Mouse (Mus musculus): ENCODE measurements around the gene Arap1. TPM values are rescaled to one million over a fixed set of nuclear protein-coding genes. Genes with fewer than 3 reads are reported as not detected.

The Arap1 gene
- polyA plus RNA-seq, 1 experiment from 2014 or later = 65.8 TPM

DNA sequence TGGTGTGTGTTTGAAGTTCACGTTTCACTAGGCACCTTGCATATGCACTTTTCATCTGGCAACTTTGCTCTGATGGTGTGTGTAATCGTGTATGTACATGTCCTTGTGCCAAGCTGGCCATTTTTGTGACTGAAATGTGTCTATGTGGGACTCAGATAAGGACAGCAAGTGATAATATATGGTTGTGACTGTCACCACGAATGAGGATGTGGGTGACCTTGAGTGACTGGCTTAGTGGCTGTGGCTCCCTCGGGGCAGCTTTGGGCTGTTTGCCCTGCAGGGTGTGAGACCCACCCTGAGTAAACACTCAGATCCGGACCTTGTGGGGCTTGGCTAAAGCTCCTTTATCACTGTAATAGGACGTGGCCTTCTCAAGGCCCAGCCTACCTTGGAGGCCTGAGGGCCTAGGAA, 31.3 kb upstream of the Arap1 start:
- Histone ChIP-seq H3K27me3 (ENCODE audit: insufficient read depth, low read length) (no peaks in the 10 kb centered on the region), H3K27ac (no peak overlapping the region), H3K9me3 (replicated peaks; ENCODE audit: low read length) (no peaks in the 10 kb centered on the region), H3K36me3 (ENCODE audit: insufficient read depth, low read length) (no peaks in the 10 kb centered on the region), H3K9ac (ENCODE audit: low read depth, low read length) (no peak overlapping the region), H3K4me2 (ENCODE audit: low read length) (no peak overlapping the region), H3K4me3 (replicated peaks; ENCODE audit: low read depth, low read length) (no peak overlapping the region), H3K4me1 (replicated peaks; ENCODE audit: insufficient read depth, low read length) (peaks cover 17% of the 10 kb centered on the region; the same call in 1 of the 2 replicates)
- 54% methylated on average over 6 of the region's 6 CpGs for WGBS
- DNase-seq (ENCODE audit: low spot score) (no peak), ATAC-seq (replicated peaks; ENCODE audit: low FRiP score, low read depth) (no peak)
- no peak for TF ChIP-seq CTCF (IDR thresholded peaks at IDR 0.05; ENCODE audit: low read depth)

DNA sequence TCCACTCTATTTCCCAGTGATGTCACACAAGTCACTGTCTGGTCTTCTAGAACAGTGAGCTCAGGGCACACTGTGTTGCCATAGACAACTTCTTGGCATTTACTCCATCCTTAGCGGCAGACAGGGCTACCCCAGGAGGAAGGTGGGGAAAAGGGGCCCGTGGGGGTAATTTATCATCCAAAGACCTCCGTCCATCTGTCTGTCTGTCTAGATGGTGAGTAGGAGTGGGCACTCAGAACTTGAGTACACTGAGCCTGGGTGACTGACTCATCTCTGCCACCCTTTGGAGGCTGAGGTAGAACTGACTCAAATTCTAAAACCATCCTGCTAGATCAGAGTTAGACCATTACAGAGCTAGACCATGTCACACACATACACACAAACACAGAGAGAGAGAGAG, 30.9 kb upstream of the Arap1 start, which contains the start of gene Stard10:
Gene Stard10, plus strand, starts transcription at position 73 of the 400 bp plus-strand sequence.
- Histone ChIP-seq H3K9me3 (replicated peaks; ENCODE audit: low read length) (no peaks in the 10 kb centered on the region), H3K4me1 (replicated peaks; ENCODE audit: insufficient read depth, low read length) (peaks cover 21% of the 10 kb centered on the region; the same call in 1 of the 2 replicates), H3K27me3 (ENCODE audit: insufficient read depth, low read length) (no peaks in the 10 kb centered on the region), H3K27ac (no peak within 1 kb of the TSS), H3K4me2 (ENCODE audit: low read length) (no peak within 1 kb of the TSS), H3K4me3 (replicated peaks; ENCODE audit: low read depth, low read length) (no peak within 1 kb of the TSS), H3K36me3 (ENCODE audit: insufficient read depth, low read length) (no peaks in the 10 kb centered on the region), H3K9ac (ENCODE audit: low read depth, low read length) (no peak within 1 kb of the TSS)
- WGBS = 77% methylated on average over 3 of the region's 3 CpGs
- TF ChIP-seq CTCF (IDR thresholded peaks at IDR 0.05; ENCODE audit: low read depth) = no peak
- no peak for DNase-seq (ENCODE audit: low spot score)
- no peak for ATAC-seq (replicated peaks; ENCODE audit: low FRiP score, low read depth)

DNA sequence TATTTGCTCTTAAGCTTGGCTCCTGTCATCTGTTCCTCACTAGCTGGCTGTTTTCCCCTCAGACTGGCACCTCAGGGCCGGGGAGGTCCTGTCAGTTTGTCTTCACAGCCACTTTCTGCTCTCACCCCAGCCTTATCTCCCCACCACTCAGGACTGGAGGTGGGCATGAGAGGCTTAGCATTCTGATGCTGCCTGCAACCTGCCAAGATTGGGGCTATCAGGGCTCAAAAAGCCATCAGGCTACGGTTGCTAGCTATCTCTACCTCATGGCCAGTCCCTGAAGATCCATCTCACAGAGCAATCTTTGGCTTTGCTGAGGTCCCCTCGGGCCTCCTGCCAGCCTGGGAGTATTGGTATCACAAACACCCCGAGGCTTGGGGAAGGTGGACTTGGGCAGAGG, 29.0 kb upstream of the Arap1 start:
- Histone ChIP-seq H3K4me1 (replicated peaks; ENCODE audit: insufficient read depth, low read length) (peaks cover 31% of the 10 kb centered on the region), H3K27me3 (ENCODE audit: insufficient read depth, low read length) (no peaks in the 10 kb centered on the region), H3K27ac (no peak overlapping the region), H3K4me3 (replicated peaks; ENCODE audit: low read depth, low read length) (no peak overlapping the region), H3K36me3 (ENCODE audit: insufficient read depth, low read length) (no peaks in the 10 kb centered on the region), H3K4me2 (ENCODE audit: low read length) (no peak overlapping the region), H3K9me3 (replicated peaks; ENCODE audit: low read length) (no peaks in the 10 kb centered on the region), H3K9ac (ENCODE audit: low read depth, low read length) (no peak overlapping the region)
- TF ChIP-seq CTCF (IDR thresholded peaks at IDR 0.05; ENCODE audit: low read depth) = no peak
- DNase-seq (ENCODE audit: low spot score) = no peak
- 69% methylated on average over 4 of the region's 4 CpGs for WGBS
- no peak for ATAC-seq (replicated peaks; ENCODE audit: low FRiP score, low read depth)

DNA sequence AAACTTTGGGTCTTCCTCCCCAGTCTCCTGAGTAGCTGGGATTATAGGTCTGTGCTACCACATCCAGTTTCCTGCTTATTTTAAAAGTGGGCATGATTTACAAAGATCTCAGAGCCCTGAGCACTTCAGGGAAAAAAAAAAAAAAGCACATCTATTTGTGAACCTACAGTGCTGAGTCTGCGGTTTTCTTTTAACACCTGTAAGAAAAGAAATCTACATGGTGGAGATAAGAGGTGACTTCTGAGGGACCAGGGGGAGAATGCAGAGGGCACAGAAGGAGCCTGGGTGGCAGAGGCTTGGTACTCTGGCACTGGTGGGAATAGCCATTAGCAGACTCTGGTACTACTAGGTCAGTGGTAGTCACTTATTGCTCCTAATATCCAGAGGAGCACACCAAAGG, 28.1 kb upstream of the Arap1 start:
- 88% methylated on average over 1 of the region's 1 CpGs for WGBS
- Histone ChIP-seq H3K9me3 (replicated peaks; ENCODE audit: low read length) (no peaks in the 10 kb centered on the region), H3K36me3 (ENCODE audit: insufficient read depth, low read length) (no peaks in the 10 kb centered on the region), H3K4me1 (replicated peaks; ENCODE audit: insufficient read depth, low read length) (peaks cover 29% of the 10 kb centered on the region), H3K4me2 (ENCODE audit: low read length) (no peak overlapping the region), H3K9ac (ENCODE audit: low read depth, low read length) (no peak overlapping the region), H3K27ac (no peak overlapping the region), H3K4me3 (replicated peaks; ENCODE audit: low read depth, low read length) (no peak overlapping the region), H3K27me3 (ENCODE audit: insufficient read depth, low read length) (no peaks in the 10 kb centered on the region)
- DNase-seq (ENCODE audit: low spot score) = no peak
- TF ChIP-seq CTCF (IDR thresholded peaks at IDR 0.05; ENCODE audit: low read depth) = no peak
- no peak for ATAC-seq (replicated peaks; ENCODE audit: low FRiP score, low read depth)

DNA sequence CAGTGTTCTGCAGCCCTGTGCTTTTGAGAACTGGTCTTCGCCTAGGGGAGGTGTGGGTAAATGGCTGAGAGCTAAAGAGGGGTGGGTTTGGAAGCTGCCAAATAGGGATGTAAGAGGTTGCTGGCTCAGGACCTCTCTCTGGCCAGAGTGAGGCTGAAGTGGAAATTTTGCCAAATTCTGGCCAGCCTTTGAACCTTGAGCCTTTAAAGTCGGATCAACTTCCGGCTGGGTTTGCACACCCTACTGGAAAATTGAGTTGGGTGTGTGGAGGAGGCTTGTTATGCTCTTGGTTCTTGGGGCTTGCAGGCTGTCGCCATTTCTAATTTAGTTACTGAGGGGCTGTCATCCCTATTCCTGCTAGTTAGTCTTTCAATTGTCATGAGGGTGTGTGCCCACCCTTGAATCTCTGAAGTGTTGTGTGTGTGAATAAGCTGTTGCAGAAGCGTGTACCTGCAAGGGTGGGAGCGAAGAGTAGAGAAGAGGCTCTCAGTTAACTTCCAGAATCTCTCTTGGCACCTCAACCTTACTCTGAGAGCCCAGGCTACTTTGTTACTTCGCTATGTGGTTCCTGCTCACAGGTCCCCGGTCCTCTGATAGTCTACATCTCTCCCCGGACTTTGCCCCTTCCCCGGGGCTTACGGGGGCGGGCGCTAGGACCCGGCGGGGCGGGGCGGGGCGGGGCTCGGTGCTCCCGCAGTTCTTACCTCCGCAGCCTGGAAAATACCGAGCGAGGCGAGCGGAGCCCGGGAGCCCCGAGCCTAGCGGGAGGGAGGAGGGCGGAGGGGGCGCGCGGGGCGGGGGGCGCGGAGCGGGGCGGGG, 27.3 kb upstream of the Arap1 start:
- whole genome bisulfite sequencing = 3% methylated on average over 37 of the region's 37 CpGs
- Histone ChIP-seq H3K4me1 (replicated peaks; ENCODE audit: insufficient read depth, low read length) (peaks cover 29% of the 10 kb centered on the region), H3K4me2 (ENCODE audit: low read length) (peak overlapping the region; percentile 94), H3K27me3 (ENCODE audit: insufficient read depth, low read length) (no peaks in the 10 kb centered on the region), H3K9me3 (replicated peaks; ENCODE audit: low read length) (no peaks in the 10 kb centered on the region), H3K4me3 (replicated peaks; ENCODE audit: low read depth, low read length) (peak overlapping the region; percentile 56), H3K36me3 (ENCODE audit: insufficient read depth, low read length) (no peaks in the 10 kb centered on the region), H3K9ac (ENCODE audit: low read depth, low read length) (peak overlapping the region; percentile 87), H3K27ac (peak overlapping the region; percentile 85)
- no peak for TF ChIP-seq CTCF (IDR thresholded peaks at IDR 0.05; ENCODE audit: low read depth)
- DNase-seq (ENCODE audit: low spot score) (peak; percentile 67), ATAC-seq (replicated peaks; ENCODE audit: low FRiP score, low read depth) (peak; percentile 76)

DNA sequence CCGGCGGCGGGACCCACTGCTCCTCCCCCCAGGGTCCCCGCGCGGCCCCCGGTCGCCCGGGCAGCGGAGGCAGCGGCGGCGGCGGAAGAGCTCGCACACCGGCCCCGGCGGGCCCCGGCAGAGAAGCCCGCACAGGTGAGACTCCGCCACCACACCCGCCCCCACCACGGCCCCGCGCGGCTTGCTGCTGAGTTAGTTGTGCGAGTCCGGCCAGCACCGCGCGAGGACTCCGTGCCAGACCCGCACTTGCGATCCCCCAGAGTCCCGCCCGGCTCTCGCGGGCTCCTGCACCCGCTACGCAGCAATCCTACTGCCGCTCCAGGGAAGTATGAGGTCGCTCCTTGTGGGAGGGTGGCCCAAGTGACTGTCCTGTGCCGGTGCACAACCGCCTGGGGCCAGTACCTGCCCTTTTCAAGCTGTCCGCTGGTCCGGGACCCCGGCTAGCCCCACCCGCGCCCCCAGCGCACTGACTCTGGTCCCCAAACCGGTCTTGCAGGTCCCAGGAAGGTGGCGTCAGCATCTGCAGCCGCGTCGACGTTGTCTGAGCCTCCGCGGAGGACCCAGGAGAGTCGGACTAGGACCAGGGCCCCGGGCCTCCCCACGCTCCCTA, 26.5 kb upstream of the Arap1 start:
- peak; percentile 47 for DNase-seq (ENCODE audit: low spot score)
- H3K27me3 ChIP-seq (ENCODE audit: insufficient read depth, low read length) = no peaks in the 10 kb centered on the region
- ATAC-seq (replicated peaks; ENCODE audit: low FRiP score, low read depth) = peak; percentile 50

More for the DNA sequence above, 26.5 kb upstream of the Arap1 start:
- no peaks in the 10 kb centered on the region for H3K9me3 ChIP-seq (replicated peaks; ENCODE audit: low read length)
- WGBS = 2% methylated on average over 40 of the region's 61 CpGs
- peak overlapping the region; percentile 87 for H3K9ac ChIP-seq (ENCODE audit: low read depth, low read length)
- peaks cover 29% of the 10 kb centered on the region for H3K4me1 ChIP-seq (replicated peaks; ENCODE audit: insufficient read depth, low read length)
- H3K36me3 ChIP-seq (ENCODE audit: insufficient read depth, low read length) = no peaks in the 10 kb centered on the region
- H3K4me2 ChIP-seq (ENCODE audit: low read length) = peak overlapping the region; percentile 94
- peak overlapping the region; percentile 85 for H3K27ac ChIP-seq
- peak overlapping the region; percentile 56 for H3K4me3 ChIP-seq (replicated peaks; ENCODE audit: low read depth, low read length)
- no peak for TF ChIP-seq CTCF (IDR thresholded peaks at IDR 0.05; ENCODE audit: low read depth)

Measured in kidney, postnatal 0 days (tissue).